Mouse (Mus musculus) kidney, postnatal 0 days (tissue): ENCODE data around the gene Wipf2. TPM values are rescaled to one million over a fixed set of nuclear protein-coding genes. Genes with fewer than 3 reads are reported as not detected.

Experiments used
- ATAC-seq: fragments of 200-750 bp; cut with Nextera tagmentation; replicated peaks from 2 replicates; pipeline ENCODE4 v1.8.0; 2017; ENCODE audit warnings: low read depth, moderate number of reproducible peaks, moderate TSS enrichment, moderate library complexity; ENCODE audit not compliant: low FRiP score
- DNase-seq: peaks from one replicate; pipeline ENCODE4 v3.0.0-alpha.2; 2016; ENCODE audit warnings: low spot score
- H3K27ac ChIP-seq: fragments of 300-500 bp; sonication (generic); 2 replicates; pipeline ENCODE4 v1.5.1; 2014; ENCODE audit warnings: mild to moderate bottlenecking
- H3K27me3 ChIP-seq: fragments of 300-500 bp; sonication (generic); 2 replicates; pipeline ENCODE4 v1.6.1; 2014; ENCODE audit warnings: low read length, mixed read lengths; ENCODE audit not compliant: insufficient read depth
- H3K36me3 ChIP-seq: fragments of 300-500 bp; sonication (generic); 2 replicates; pipeline ENCODE4 v1.6.1; 2014; ENCODE audit warnings: low read length, mixed read lengths; ENCODE audit not compliant: insufficient read depth
- H3K4me1 ChIP-seq: fragments of 300-500 bp; sonication (generic); replicated peaks from 2 replicates; pipeline ENCODE4 v1.6.1; 2014; ENCODE audit warnings: antibody characterized with exemption, low read length, mixed read lengths; ENCODE audit not compliant: insufficient read depth
- H3K4me2 ChIP-seq: fragments of 300-500 bp; sonication (generic); 2 replicates; pipeline ENCODE4 v1.6.1; 2014; ENCODE audit warnings: mild to moderate bottlenecking, low read length, moderate library complexity, mixed read lengths
- H3K4me3 ChIP-seq: fragments of 300-500 bp; sonication (generic); replicated peaks from 2 replicates; pipeline ENCODE4 v1.5.1; 2014; ENCODE audit warnings: low read depth, low read length
- H3K9ac ChIP-seq: fragments of 300-500 bp; sonication (generic); 2 replicates; pipeline ENCODE4 v1.6.1; 2014; ENCODE audit warnings: low read depth, low read length
- H3K9me3 ChIP-seq: fragments of 300-500 bp; sonication (generic); replicated peaks from 2 replicates; pipeline ENCODE4 v1.6.1; 2016; ENCODE audit warnings: low read length, inconsistent platforms, mixed read lengths
- CTCF ChIP-seq: IDR thresholded peaks from 2 replicates; pipeline ENCODE4 v1.5.1; 2016; ENCODE audit warnings: antibody characterized with exemption, low read depth, mild to moderate bottlenecking, moderate library complexity
- WGBS: fragments of 180-500 bp; shearing (Covaris S2); extraction: QIAGEN DNeasy Blood & Tissue Kit; methylation state at CpG from one replicate; pipeline ENCODE4 v1.1.7; 2014; 5-methylcytosine and 5-hydroxymethylcytosine counted together
- polyA plus RNA-seq: library from polyadenylated mRNA; unstranded; fragments of >200 nt; fragmentation: Nextera tagmentation; extraction: Ambion mirVana; gene quantifications from 2 replicates; pipeline ENCODE4 v1.2.1, GENCODE M21; 2015

Wipf2 gene
- polyA plus RNA-seq, 1 experiment from 2014 or later: 3.4 TPM

DNA sequence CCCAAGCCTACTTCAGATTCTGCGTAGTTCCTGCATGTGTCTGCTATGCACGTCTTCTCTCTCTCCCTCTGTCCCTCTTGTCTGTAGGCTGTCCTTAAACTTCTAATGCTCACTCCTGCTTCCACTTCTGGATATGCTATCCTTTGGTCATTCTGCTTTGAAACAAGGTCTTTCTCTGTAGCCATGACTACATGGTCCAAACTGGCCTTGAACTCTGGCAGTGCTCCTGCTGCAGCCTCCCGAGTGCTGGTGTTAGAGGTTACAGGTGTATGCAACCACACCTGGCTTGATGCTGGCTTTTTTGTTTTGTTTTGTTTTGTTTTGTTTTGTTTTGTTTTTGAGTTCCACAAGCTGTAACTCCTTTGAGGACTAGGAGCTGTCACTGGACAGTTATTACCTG is 70.9 kb downstream of the Wipf2 start:
- no peak for DNase-seq
- Histone ChIP-seq H3K36me3 (no peaks in the 10 kb centered on the region), H3K27ac (peak overlapping the region; percentile 36; the same call in 1 of the 2 replicates), H3K27me3 (no peaks in the 10 kb centered on the region), H3K4me1 (peaks cover 70% of the 10 kb centered on the region), H3K9me3 (no peaks in the 10 kb centered on the region), H3K4me2 (no peak overlapping the region), H3K9ac (no peak overlapping the region), H3K4me3 (no peak overlapping the region)
- no peak for TF ChIP-seq CTCF
- no peak for ATAC-seq
- WGBS: 84% methylated on average over 3 of the region's 3 CpGs

- Histone ChIP-seq H3K4me2 (no peak overlapping the region), H3K27me3 (no peaks in the 10 kb centered on the region), H3K9ac (no peak overlapping the region), H3K4me3 (no peak overlapping the region), H3K9me3 (no peaks in the 10 kb centered on the region), H3K27ac (0 out of 2 replicates have a peak overlapping the region, but pooled peaks have one; percentile 19), H3K4me1 (peaks cover 71% of the 10 kb centered on the region), H3K36me3 (no peaks in the 10 kb centered on the region)
- WGBS: 79% methylated on average over 3 of the region's 3 CpGs
- no peak for TF ChIP-seq CTCF
- DNase-seq (no peak), ATAC-seq (no peak)
These were observed 71.7 kb downstream of the Wipf2 start for GRCm38 (mm10) chr11:98935123-98935522.

DNA sequence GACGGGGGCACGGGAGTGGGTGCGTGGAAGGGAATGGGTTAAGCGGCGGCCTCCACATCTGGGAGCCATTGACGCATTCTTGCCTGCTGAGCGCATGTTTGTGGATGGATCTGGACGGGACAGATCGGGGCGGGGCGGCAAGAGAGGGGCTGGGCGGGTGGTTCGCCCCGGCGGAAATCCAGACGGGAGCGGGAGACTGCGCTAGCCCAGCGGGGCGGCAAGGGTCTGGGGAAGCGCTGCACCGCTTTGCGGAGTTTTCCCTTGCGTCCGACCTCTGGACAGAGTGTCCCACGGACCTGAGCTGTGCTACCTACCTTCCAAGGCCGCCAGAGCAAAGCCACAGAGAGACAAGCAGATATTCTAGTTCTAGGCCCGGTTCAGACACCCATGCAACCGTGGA is 72.7 kb downstream of the Wipf2 start:
- Histone ChIP-seq H3K36me3 (no peaks in the 10 kb centered on the region), H3K4me2 (peak overlapping the region; percentile 98), H3K9me3 (no peaks in the 10 kb centered on the region), H3K4me3 (peak overlapping the region; percentile 80), H3K9ac (peak overlapping the region; percentile 91), H3K4me1 (peaks cover 71% of the 10 kb centered on the region), H3K27ac (peak overlapping the region; percentile 94), H3K27me3 (no peaks in the 10 kb centered on the region)
- WGBS: 4% methylated on average over 29 of the region's 29 CpGs
- ATAC-seq (0 out of 2 replicates have a peak, but pooled peaks have one; percentile 20), DNase-seq (peak; percentile 88)
- no peak for TF ChIP-seq CTCF

DNA sequence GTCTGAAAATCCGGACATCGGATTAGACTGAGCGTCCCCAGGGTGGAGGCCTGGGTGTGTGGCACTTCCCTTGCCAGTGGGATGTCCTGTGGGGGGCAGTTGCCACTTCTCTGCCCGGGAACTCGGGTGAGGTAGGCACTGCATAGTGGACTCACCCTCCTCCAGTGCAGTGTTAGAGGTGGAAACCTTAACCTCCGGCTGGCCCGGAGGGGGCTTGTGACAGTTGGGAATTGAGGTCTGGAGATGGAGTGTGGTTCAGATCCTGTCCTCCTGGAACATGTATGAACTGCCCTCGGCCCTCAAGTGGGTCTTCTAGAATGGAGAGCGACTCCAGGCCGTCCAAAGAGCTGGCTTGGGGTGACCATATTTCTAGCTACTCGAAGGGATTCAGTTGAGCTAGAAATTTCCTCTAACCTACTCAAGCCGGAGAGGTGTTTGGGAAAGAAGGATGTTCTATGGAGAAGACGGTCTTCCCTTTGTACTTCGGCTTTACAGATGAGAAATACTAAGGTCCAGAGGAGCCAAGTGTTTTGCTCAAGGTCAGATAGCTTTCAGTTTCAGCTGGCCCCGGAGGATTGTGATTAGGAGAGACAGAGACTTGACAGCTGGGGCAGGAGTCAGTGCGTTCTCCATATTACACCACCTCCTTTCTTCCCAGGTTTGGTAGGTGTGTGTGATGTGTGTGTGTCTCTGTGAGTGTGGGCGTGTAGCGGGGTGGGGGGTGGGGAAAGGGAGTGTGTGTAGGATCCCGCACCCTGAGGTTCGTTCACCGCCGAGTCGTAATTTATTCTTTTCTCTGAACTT is 73.4 kb downstream of the Wipf2 start:
- 3% methylated on average over 23 of the region's 23 CpGs for WGBS
- DNase-seq: no peak

GRCm38 (mm10) chr11:98937410-98937913 is 74.0 kb downstream of the Wipf2 start:
- Histone ChIP-seq H3K27ac (peak overlapping the region; percentile 94), H3K4me1 (peaks cover 66% of the 10 kb centered on the region), H3K9me3 (no peaks in the 10 kb centered on the region), H3K4me3 (peak overlapping the region; percentile 80), H3K9ac (peak overlapping the region; percentile 91), H3K4me2 (peak overlapping the region; percentile 98), H3K36me3 (no peaks in the 10 kb centered on the region), H3K27me3 (no peaks in the 10 kb centered on the region)
- under 1% methylated on average over 33 of the region's 38 CpGs for WGBS
- TF ChIP-seq CTCF: no peak
- DNase-seq (peak; percentile 99), ATAC-seq (peak; percentile 85)

More for the DNA sequence above, 73.4 kb downstream of the Wipf2 start:
- 0 out of 2 replicates have a peak, but pooled peaks have one; percentile 1 for TF ChIP-seq CTCF
- H3K27ac ChIP-seq: peak overlapping the region; percentile 94
- H3K9ac ChIP-seq: peak overlapping the region; percentile 91
- ATAC-seq: peak; percentile 3; the same call in 1 of the 2 replicates
- no peaks in the 10 kb centered on the region for H3K36me3 ChIP-seq
- peak overlapping the region; percentile 80 for H3K4me3 ChIP-seq
- H3K4me2 ChIP-seq: peak overlapping the region; percentile 98
- H3K4me1 ChIP-seq: peaks cover 68% of the 10 kb centered on the region
- no peaks in the 10 kb centered on the region for H3K27me3 ChIP-seq
- no peaks in the 10 kb centered on the region for H3K9me3 ChIP-seq

DNA sequence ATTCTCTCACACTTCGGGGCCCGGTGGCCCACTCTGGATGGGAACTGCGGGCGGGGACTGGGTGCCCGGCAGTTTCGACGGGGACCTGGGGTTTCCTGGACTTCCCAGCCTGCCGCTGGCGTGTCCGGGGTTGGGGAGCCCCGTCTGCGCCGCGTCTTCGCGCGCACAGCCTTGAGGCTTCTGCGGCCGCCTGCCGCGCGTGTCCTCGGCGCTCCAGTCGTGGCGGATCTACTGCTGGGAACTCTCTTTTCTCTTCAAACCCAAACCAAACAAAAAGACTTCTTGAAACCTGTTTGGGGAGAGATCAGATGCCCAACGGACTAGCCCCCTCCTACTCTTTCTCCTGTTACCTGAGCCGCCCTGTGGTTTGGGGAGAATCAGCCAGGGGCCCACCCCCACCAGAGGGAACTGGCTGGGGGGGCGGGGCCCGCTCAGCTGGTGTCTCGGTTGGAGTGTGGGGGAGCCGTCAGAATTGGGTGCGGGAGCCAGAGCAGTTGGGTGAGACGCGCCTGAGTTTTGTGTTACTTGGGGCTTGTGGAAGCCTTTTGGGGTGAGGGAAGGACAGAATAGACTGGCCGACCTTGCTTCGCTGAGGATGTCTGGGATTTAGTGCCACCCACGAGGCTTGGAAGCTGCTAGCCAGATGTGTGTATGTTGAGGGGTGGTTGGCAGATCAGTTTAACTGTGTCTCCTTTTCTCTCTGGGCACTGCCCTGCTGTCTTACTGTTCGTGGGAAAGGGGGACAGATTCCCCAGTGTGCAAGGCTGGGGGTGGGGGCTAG is 74.7 kb downstream of the Wipf2 start:
- WGBS: under 1% methylated on average over 39 of the region's 39 CpGs

More for the DNA sequence above, 74.7 kb downstream of the Wipf2 start:
- Histone ChIP-seq H3K36me3 (no peaks in the 10 kb centered on the region), H3K27ac (peak overlapping the region; percentile 94), H3K4me2 (peak overlapping the region; percentile 98), H3K9me3 (no peaks in the 10 kb centered on the region), H3K4me3 (peak overlapping the region; percentile 80), H3K27me3 (no peaks in the 10 kb centered on the region), H3K9ac (peak overlapping the region; percentile 91), H3K4me1 (peaks cover 66% of the 10 kb centered on the region)
- ATAC-seq (no peak), DNase-seq (peak; percentile 78)
- TF ChIP-seq CTCF: no peak
